In the genomic region with DNA sequence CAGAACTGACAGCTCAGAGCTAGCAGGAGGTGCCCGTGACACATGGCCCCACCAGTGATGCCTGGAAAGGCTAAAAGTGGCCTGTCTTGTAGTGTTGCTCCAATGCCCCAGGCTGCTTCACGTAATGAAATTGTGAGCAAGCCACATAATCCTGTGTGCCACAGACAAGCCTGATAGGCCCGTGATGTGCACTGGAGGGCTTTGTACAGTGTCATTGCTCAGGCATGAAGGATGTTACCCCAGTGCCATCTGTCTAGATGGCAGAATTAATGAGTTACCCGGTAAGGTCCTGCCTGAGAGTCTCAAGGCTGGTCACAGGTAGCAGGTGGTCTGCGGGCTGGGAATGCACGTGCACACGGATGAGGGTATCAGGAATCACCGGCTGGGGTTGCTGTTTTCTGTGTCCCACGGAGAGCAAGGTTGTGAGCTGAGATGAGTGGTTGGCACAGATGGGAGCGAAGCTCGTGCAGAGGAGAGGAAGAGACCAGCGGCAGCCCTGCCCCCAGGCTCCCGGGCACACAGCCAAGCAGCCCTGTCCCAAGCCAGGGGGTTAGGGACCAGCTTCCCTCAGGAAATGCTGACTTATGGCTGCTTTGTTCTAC, we compare ENCODE assay signal across 8 mouse cellular contexts. TPM values are rescaled to one million over a fixed set of nuclear protein-coding genes. Genes with fewer than 3 reads are reported as not detected.
A peak's percentile ranks its signal among the peaks of the same experiment; 100 is the strongest.
DNase-seq lines count a peak whose midpoint lies in the region; ATAC-seq and TF ChIP-seq lines count a peak whose summit lies in the region.
"Had no signal": no experiment of that assay in that cellular context is flagged by ENCODE, and none has a peak within 500 bp of the region (broad histone marks: within the 10 kb centered on the region; RNA-seq: fewer than 3 reads in every experiment).

No protein-coding gene starts in this region.

- H3K4me3 ChIP-seq in bone marrow macrophage, adult 2 months (ENCODE audit: insufficient read depth, low read length): peak overlapping the region; percentile 14; the same call in 1 of the 2 replicates
- H3K4me3 ChIP-seq in forebrain, embryonic 15.5 days: no peak overlapping the region
- H3K4me3 ChIP-seq in lung, embryonic 16.5 days (ENCODE audit: low read length): peak overlapping the region; percentile 65
- H3K4me3 ChIP-seq: midbrain, embryonic 12.5 days had no signal

- H3K27me3 ChIP-seq in forebrain, embryonic 15.5 days: no peaks in the 10 kb centered on the region
- H3K27me3 ChIP-seq in lung, embryonic 16.5 days (ENCODE audit: control insufficient read depth, insufficient read depth, low read depth, low read length): no peaks in the 10 kb centered on the region
- H3K27me3 ChIP-seq: midbrain, embryonic 12.5 days had no signal

- H3K4me2 ChIP-seq in forebrain, embryonic 15.5 days (replicated peaks): no peak overlapping the region
- H3K4me2 ChIP-seq in lung, embryonic 16.5 days (ENCODE audit: low read depth, low read length): peak overlapping the region; percentile 64
- H3K4me2 ChIP-seq: midbrain, embryonic 12.5 days had no signal

- ATAC-seq in forebrain, embryonic 15.5 days (replicated peaks): no peak; the same call in 1 of the 2 replicates
- ATAC-seq in lung, embryonic 16.5 days (ENCODE audit: low read depth): peak; percentile 42

- 0 out of 2 replicates have a peak overlapping the region, but pooled peaks have one; percentile 7 for H3K9ac ChIP-seq in forebrain, embryonic 15.5 days (replicated peaks)
- peak overlapping the region; percentile 82 for H3K9ac ChIP-seq in lung, embryonic 16.5 days (ENCODE audit: low read length)
- H3K9ac ChIP-seq: midbrain, embryonic 12.5 days had no signal

- WGBS in forebrain, embryonic 15.5 days: 59% methylated on average over 13 of the region's 13 CpGs
- WGBS in lung, embryonic 16.5 days: 44% methylated on average over 13 of the region's 13 CpGs

- peak; percentile 77 to 83 for DNase-seq in adrenal gland, adult (ENCODE audit: inconsistent age in 2 of 2, low spot score in 1 of 2)
- DNase-seq in heart, postnatal 4 days: peak; percentile 89
- DNase-seq in layer of hippocampus, postnatal 10 days (ENCODE audit: low spot score in 2 of 2): peak; percentile 72 to 77
- DNase-seq in yolk sac, embryonic 10.5 days (ENCODE audit: low spot score): no peak

- no peaks in the 10 kb centered on the region for H3K9me3 ChIP-seq in forebrain, embryonic 15.5 days
- H3K9me3 ChIP-seq in lung, embryonic 16.5 days (ENCODE audit: control insufficient read depth, low read length): no peaks in the 10 kb centered on the region
- H3K9me3 ChIP-seq: midbrain, embryonic 12.5 days had no signal

- peaks cover 36% of the 10 kb centered on the region for H3K4me1 ChIP-seq in bone marrow macrophage, adult 2 months (ENCODE audit: control insufficient read depth, insufficient read depth, low read length)
- peaks cover 7% of the 10 kb centered on the region for H3K4me1 ChIP-seq in forebrain, embryonic 15.5 days
- H3K4me1 ChIP-seq in lung, embryonic 16.5 days (replicated peaks; ENCODE audit: control insufficient read depth, insufficient read depth, low read length): peaks cover 27% of the 10 kb centered on the region
- H3K4me1 ChIP-seq: midbrain, embryonic 12.5 days had no signal

- TF ChIP-seq POLR2A in bone marrow macrophage, adult 2 months (IDR thresholded peaks at IDR 0.05; ENCODE audit: borderline replicate concordance, low read depth, low read length): no peak

- H3K36me3 ChIP-seq in forebrain, embryonic 15.5 days: no peaks in the 10 kb centered on the region
- H3K36me3 ChIP-seq in lung, embryonic 16.5 days (ENCODE audit: control insufficient read depth, insufficient read depth, low read length): peaks cover 6% of the 10 kb centered on the region

- peak overlapping the region; percentile 41; the same call in 1 of the 2 replicates for H3K27ac ChIP-seq in bone marrow macrophage, adult 2 months (ENCODE audit: insufficient read depth, low read depth, low read length)
- peak overlapping the region; percentile 70 for H3K27ac ChIP-seq in forebrain, embryonic 15.5 days (replicated peaks)
- peak overlapping the region; percentile 91 for H3K27ac ChIP-seq in lung, embryonic 16.5 days (ENCODE audit: low read length)
- H3K27ac ChIP-seq: midbrain, embryonic 12.5 days had no signal

- no peak for TF ChIP-seq CTCF in bone marrow macrophage, adult 2 months (IDR thresholded peaks at IDR 0.05; ENCODE audit: low read depth, low read length)

RNA-seq across cellular contexts. Expression of a gene that starts 5.5 kb away (rescaled TPM):
- polyA plus RNA-seq in bone marrow macrophage, adult 2 months (2012; ENCODE audit: insufficient read depth, insufficient read length, missing spikeins): 0.80 TPM in 1 of 2 replicates, not detected in the other
- 10.5 and 11.5 TPM in 2 replicates for polyA plus RNA-seq in forebrain, embryonic 15.5 days (2015; fragmentation: Nextera tagmentation; extraction: Ambion mirVana)
- 10 to 100 TPM; 25.2 to 27.4 TPM for total RNA-seq in heart, postnatal 4 days (2021)
- total RNA-seq in layer of hippocampus, postnatal 10 days (2021): 1 to 10 TPM; 7.4 to 7.9 TPM
- 108 and 122 TPM in 2 replicates for polyA plus RNA-seq in lung, embryonic 16.5 days (2015; fragmentation: Nextera tagmentation; extraction: Ambion mirVana)

RNA-seq across cellular contexts. Expression of a gene that starts 37.9 kb away (rescaled TPM):
- polyA plus RNA-seq in bone marrow macrophage, adult 2 months (2012; ENCODE audit: insufficient read depth, insufficient read length, missing spikeins): 8.3 and 9.5 TPM in 2 replicates
- 54.6 and 57.2 TPM in 2 replicates for polyA plus RNA-seq in forebrain, embryonic 15.5 days (2015; fragmentation: Nextera tagmentation; extraction: Ambion mirVana)
- total RNA-seq in heart, postnatal 4 days (2021): 10 to 100 TPM; 16.4 to 17.5 TPM
- total RNA-seq in layer of hippocampus, postnatal 10 days (2021): 10 to 100 TPM; 36.5 to 43.3 TPM
- 42.4 and 49.6 TPM in 2 replicates for polyA plus RNA-seq in lung, embryonic 16.5 days (2015; fragmentation: Nextera tagmentation; extraction: Ambion mirVana)

RNA-seq across cellular contexts. Expression of a gene that starts 42.7 kb away (rescaled TPM):
- not detected in 2 replicates for polyA plus RNA-seq in bone marrow macrophage, adult 2 months (2012; ENCODE audit: insufficient read depth, insufficient read length, missing spikeins)
- polyA plus RNA-seq in forebrain, embryonic 15.5 days (2015; fragmentation: Nextera tagmentation; extraction: Ambion mirVana): not detected in 2 replicates
- 1 to 10 TPM; 1.4 TPM for total RNA-seq in heart, postnatal 4 days (2021)
- total RNA-seq in layer of hippocampus, postnatal 10 days (2021): 1 to 10 TPM in 1 of 2 experiments, under 1 TPM in 1; 0.89 to 1.4 TPM
- polyA plus RNA-seq in lung, embryonic 16.5 days (2015; fragmentation: Nextera tagmentation; extraction: Ambion mirVana): 0.19 TPM in 1 of 2 replicates, not detected in the other
- polyA plus RNA-seq: midbrain, embryonic 12.5 days had no signal

RNA-seq across cellular contexts. Expression of a gene that starts 55.3 kb away (rescaled TPM):
- polyA plus RNA-seq in bone marrow macrophage, adult 2 months (2012; ENCODE audit: insufficient read depth, insufficient read length, missing spikeins): 86.1 and 89.4 TPM in 2 replicates
- 28.8 and 30.4 TPM in 2 replicates for polyA plus RNA-seq in forebrain, embryonic 15.5 days (2015; fragmentation: Nextera tagmentation; extraction: Ambion mirVana)
- total RNA-seq in heart, postnatal 4 days (2021): 10 to 100 TPM; 25.2 to 25.6 TPM
- total RNA-seq in layer of hippocampus, postnatal 10 days (2021): 10 to 100 TPM; 40.3 to 46.5 TPM
- polyA plus RNA-seq in lung, embryonic 16.5 days (2015; fragmentation: Nextera tagmentation; extraction: Ambion mirVana): 22.1 and 22.5 TPM in 2 replicates

Comparison
In these comparisons a context has a peak if more than half of its experiments do, and no peak if none do; other contexts are left out.
1. H3K27ac ChIP-seq: peak in every context shown above with its lines; median percentile 91 in lung, embryonic 16.5 days; 70 in forebrain, embryonic 15.5 days; 41 in bone marrow macrophage, adult 2 months.